Mouse (Mus musculus) right cerebral cortex, adult 18-20 months (tissue): Measurements from ENCODE around the gene Samd1.

Source experiments
- DNase-seq: peaks from one replicate; pipeline ENCODE4 v3.0.0; 2022; ENCODE audit warnings: mixed read lengths

The Samd1 gene

DNA sequence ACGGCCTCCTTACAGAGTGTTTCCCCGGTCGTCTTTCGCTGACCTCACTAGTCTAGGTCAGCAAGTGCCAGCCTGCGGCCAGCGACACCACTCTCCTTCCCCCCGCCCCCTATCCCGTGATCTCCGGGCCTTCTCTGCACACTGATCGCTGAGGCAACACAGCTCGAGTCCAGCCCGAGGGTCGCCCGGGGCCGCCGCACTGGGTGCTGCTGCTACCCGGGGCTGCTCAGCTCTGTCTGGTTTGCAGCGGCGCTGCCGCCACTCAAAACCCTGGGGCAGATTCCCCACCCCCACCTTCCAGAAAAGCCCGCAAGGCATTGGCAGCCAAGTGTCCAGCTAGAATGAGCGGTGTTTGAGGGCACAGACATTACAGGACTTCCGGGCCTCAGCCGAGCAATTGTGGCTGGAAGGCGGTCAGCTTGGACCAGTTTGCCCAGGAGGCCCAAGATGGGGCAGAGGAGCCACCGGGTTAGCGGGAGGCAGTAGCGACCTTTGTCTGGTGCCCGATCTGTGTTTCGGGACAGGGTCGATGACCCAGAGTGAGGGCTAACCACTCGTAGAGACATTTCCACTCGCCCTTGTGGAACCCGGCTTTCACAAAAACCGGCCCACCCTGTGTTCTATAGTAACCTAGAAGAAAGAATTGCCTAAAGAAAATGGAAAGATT is 15.2 kb downstream of the Samd1 start:
- DNase-seq: no peak

DNA sequence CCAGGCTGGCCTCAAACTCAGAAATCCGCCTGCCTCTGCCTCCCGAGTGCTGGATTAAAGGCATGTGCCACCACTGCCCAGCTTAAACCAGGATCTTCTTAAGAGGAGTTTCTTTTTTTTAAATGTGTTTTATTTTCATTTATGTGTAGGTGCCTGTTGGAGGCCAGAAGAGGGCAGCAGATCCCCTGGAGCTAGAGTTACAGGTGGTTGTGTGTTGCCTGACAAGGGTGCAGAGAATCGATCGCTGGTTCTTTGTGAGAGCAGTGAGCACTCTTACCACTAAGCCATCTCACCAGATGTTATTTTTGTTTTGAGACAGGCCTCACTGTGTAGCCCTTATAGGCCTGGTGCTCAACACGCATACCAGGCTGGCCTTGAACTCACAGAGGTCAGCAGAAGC is 18.4 kb downstream of the Samd1 start:
- DNase-seq: no peak

DNA sequence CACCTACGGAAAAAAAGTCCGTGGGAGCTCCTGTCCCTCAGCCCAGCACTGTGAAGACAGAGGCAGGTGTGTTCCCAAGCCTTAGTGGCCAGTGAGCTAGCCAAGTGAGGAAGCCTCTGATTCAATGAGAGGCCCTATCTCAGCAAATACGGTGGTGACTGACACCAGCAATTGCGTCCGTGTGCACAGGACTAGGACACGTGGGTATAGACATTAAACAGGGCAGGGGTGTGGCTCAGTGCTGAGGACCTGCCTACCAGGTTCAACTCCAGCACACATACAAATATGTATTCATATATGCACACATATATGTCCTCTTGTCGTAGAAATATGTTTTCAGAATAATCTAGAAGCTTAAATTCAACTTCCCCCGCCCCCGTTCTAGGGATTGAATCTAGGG is 22.3 kb downstream of the Samd1 start:
- no peak for DNase-seq

DNA sequence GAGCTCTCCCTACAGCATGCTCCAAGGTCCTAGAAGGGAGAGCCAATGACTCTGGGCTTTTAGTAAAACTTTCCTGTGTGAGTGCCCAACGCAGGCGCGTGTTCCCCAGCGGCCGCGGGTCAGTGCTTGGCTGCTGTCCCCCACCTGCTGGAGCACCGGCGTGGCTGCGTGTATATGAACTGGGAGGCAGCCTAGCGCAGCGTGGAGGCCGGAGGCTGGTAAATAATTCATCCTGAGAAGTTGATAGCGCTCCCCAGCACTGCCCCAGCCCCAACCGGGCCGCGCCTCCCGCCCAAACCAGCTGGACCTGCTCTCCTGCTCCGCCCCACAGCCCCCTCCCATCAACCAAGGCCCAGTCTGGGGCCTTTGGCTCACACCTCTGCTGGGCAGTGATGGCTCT is 23.6 kb downstream of the Samd1 start, which contains the start of gene Palm3:
Gene Palm3 (plus strand): TSS at position 376 of the 400 bp plus-strand sequence.
- no peak for DNase-seq

DNA sequence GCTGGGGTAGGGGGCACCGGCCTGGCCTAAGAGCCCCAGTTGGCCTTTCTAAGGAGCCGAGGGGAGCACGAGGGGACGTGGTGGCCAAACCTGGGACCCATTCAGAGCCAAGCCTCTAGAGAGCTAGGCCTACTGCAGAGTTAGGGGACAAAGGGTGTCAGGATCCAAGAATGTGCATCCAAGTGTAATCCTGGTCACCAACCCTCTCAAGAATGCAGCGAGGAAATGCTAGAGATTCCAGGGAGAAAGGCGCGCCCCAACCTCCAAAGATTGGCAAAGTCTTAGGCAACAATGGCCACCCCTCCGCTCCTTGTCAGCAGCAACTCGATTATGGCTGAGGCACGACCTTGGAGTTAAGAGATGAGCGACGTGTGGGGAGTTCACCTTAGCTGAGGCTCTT is 24.1 kb downstream of the Samd1 start:
- no peak for DNase-seq

DNA sequence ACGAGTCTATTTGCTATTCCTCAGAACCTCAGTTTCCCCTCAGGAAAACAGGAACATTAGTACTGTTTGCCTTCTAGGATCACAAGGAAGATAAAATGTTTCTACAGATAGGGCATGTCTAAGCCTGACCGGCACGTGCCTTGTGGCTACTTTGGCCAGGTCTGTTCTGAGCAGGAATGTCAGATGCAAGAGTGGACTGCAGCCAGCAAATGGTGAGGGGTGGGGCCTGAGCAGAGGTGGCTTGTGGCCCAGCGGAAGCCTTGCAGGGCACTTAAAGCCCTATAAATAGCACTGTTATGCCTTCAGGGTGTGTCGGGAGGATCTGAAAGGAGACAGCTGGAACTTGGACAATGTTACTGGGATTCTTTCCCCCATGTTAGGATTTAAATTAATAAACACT is 25.6 kb downstream of the Samd1 start:
- no peak for DNase-seq

DNA sequence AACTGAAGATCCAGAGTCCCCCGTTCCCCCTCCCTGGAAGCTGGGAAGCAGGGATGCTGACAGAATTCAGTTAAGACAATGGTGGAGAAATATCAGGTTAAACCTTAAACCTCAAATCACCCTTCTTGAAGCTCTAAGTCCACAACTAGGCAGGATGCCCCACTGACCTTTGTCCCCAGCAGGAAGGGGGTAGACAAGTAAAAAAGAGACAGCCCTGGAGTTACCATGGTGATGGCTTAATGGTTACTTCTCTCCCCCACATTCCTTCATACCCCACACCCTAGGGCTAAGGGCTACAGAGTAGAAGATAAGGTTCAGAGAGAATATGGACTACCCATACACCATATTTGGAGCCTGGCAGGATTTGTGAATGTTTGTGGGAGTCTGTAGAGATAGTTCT is 26.2 kb downstream of the Samd1 start:
- DNase-seq: no peak

DNA sequence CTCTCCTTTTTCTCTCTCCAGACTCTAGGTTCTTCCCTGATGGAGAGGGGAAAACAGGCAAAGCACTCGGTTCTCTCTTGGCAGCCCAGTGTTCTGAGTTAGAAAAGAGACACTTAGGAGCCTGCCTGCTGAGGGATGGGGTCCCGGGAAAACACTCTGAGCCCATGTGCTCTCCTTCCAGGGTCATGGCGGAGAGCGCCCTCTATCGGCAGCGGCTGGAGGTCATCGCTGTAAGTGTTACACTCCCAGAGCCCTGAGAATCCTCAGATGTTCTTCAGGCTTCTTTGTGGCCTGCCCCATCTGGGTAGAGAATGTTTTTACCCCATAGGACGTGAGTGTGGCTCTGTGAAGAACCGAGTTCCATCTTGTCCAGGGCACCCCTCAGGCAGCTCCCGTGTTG is 26.7 kb downstream of the Samd1 start:
- DNase-seq: no peak

DNA sequence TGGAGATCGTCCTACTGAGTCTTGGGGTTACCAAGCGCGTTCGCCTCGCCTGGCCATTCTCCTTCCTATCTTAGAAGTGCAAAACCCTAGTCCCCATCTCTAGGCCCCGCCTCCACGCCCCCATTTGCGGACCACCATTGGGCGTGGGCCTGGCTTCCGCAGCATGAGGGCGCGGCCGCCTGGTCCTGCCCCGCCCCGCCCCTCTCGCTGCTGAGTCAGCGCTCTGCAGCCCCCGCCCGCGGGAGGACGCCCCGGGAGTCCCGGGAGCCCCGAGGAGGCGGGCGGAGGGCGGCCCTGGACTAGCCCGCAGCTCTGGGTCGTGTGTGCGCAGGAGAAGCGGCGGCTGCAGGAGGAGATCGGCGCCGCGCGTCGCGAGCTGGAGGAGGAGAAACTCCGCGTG is 28.4 kb downstream of the Samd1 start:
- DNase-seq: peak; percentile 30

DNA sequence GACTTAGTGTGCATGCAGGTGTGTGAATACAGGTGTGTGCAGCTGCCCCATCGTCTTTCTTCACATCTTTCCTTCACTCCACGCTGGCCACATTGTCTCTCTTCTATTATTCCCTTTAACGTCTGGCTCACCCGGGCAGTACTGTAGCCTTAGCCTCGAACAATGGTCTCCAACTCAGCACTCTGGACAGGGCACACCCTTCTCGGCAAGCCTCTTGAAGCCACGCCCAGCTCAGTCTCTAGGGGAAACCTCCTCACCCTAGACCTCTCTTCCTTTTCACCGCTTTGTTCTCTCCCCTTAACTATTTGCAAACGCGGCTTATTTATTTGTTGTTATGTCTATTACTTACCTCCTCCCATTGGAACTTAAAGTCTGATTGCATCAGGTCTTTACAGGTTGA is 30.0 kb downstream of the Samd1 start:
- DNase-seq: no peak

DNA sequence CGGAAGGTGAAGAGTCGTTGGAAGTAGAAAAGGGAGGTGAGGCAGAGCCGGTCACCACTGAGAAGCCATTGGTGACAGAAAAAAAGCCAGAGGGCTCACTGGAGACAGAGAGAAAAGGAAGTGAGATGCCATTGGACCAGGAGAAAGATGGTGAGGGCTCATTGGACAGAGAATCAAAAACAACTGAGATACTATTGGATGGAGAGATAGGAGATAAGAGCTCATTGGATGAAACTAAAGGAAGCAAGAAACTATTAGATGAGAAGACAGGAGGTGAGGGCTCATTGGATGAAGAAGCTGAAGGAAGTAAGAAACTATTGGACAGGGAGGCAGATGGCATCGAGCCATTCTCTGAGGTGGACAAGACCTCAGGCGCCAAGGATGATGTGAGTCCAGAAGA is 31.8 kb downstream of the Samd1 start:
- no peak for DNase-seq

DNA sequence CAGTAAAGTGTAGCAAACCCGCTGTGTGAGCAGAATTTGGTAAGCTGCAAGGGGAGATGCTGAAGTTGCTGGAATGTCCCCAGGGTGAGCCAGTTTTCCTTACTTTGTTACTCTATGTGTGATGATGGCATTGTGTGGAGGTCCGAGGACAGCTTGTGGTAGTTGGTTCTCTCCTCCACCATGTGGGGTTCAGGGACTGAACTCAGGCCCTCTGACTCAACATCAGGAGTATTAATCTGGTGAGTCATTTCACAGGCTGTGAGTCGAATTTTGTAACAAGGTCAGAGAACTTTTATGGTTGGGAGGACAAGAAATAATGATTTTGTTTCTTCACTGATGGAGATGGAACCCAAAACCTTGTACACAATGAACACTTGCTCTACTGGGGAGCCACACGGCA is 35.3 kb downstream of the Samd1 start:
- DNase-seq: no peak

DNA sequence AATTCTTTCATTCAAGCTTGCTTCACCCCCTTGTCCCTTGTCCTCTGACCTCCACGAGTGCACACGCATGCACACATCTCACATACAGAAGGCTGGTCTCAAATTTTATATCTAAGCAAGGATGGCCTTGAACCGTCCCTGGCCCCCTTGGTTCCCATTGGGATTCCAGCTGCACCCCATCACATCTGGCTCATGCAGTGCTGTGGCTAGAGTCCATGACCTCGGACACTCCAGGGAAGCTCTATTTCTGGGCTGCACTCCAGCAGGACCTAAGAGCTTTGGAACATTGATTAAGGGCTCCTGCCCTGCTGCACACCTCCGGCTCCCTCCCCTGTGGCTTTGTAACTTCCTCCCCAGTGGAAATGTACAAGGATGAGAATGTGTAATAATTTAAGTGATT is 40.5 kb downstream of the Samd1 start:
- DNase-seq: no peak

DNA sequence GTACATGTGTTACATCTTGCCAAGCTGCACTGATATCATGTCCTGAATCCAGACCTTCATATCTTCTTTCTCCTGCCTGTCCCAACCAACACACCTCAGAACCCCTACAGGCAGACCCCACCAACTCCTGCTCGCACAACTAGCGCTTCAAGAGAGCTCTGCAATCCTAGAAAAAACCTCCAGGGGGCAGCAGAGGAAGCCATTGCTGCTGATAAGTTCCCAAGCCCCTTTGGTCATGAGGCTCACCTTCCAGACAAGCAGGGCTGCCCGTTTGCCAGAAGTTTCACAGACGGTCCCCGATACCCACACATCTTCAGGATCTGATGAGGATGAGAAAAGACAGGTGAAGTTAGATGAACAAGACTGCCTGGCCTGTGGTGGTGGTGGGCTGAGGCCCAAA is 41.6 kb downstream of the Samd1 start:
- DNase-seq: peak; percentile 32

DNA sequence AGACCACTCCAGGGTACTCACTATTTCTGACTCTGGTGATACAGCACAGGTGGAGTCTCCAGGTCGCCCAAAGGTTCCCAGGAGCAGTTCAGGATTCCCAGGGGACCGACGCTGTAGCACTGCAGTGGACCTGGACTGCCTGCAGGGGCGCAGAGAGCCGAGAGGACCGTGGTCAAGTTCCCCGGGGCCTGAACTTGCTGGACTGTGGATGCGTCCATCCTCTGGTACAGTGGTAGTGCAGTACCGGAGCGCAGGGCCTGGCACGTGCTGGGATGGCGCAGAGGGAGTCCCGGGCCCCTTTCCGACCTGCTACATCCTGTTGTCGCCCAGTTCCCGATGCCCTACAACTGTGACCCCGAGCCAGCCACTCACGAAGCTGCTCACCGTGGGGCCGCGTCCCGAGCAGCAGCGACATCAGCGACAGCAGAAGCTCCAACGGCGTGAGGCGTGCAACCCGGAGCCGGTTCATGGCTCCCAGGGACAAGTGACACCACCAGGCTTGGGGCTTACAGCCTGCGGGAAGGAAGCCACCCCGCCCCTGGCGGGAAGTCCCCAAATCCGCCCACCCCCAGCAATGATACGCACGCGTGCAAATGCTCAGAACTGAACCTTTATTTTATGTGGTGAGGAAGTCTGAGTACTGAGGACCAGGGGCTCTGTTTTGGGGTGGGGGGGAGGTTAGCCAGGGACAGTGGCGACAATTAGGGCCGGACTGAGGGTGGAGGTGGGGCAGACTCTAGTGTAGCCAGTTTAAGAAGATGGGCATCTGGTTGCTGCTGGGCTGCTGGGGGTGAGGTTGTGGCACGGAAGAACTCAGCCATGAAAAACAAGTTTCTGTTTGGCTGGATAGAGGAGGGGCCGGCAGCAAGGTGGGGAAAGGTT is 44.8 kb downstream of the Samd1 start, which contains the start of gene Il27ra:
Gene Il27ra (minus strand): TSS at position 524 of the 882 bp plus-strand sequence.
- peak; percentile 13 for DNase-seq

DNA sequence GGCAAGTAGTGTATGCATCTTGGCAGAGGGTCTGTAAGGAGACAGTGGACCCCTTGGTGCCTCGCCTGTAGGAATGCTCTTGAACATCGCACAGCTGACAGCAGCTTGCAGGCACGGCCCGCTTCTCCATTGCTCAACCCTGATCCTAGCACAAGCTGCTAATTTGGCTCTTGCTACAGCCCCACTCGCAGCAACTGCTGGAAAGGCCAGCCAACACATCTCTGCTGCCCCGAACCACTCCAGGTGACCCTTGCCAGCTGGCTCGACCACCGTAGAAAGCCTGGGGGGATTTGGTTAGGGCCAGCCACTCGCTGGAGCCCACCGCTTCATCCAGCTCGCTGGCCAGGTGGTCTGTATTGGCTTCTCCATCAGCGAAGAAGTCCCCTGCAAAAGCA is 45.5 kb downstream of the Samd1 start:
- no peak for DNase-seq

DNA sequence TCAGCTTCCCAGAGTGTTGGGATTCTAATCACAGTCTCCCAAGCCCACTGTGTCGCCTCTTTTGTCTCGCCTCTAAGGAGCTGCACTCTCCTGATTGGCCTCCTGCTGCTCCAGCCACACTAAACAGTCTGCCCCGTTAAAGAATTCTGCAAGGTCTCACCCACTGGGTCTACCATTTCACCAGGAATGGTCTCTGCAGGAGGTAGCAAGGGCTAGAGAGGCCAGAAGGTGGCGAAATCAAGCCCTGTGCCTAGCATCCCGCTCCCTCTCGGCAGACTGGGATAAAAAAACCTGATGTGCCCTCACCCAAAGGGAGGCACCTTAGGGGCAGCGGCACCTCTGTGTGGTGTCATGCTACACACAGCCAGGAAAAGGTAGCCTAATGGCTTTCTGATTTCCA is 46.6 kb downstream of the Samd1 start:
- no peak for DNase-seq

DNA sequence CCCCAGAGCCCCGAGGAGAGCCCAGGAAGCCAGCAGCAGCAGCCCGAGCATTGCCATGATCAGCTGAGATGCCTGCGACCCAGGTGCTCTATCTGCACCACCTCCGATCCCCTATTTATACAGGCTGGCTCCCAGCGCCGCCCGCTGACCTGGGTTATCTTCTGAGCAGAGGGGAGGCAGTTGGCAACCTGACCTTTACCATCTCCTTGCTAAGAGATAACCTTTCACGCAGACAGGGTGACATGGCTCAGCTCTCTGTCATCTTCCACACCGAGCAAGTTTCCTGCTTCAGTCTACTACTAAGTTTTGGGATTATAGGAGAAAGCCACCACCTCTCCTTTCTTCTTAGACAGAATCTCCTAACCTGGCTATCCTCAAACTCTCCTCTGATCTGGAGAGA is 47.4 kb downstream of the Samd1 start, which contains the start of gene Rln3:
Gene Rln3 (minus strand): TSS at position 101 of the 400 bp plus-strand sequence.
- no peak for DNase-seq

DNA sequence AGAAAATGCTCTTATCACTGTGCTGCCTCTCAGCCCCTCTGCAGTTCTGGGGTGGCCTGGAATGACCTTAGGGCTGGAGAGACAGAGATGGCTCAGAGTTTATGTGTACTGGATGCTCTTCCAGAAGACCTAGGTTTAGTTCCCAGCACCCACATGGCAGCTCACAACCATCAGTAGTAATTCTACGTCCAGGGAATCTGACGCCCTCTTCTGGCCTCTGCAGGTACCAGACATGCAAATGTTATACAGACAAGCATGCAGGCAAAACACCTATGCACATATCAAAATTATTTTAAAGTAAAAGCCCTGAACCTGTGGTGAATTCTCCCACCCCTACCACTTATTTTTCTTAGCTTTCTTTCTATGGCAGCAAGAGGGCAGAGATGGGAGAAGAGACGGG is 49.0 kb downstream of the Samd1 start:
- DNase-seq: no peak

DNA sequence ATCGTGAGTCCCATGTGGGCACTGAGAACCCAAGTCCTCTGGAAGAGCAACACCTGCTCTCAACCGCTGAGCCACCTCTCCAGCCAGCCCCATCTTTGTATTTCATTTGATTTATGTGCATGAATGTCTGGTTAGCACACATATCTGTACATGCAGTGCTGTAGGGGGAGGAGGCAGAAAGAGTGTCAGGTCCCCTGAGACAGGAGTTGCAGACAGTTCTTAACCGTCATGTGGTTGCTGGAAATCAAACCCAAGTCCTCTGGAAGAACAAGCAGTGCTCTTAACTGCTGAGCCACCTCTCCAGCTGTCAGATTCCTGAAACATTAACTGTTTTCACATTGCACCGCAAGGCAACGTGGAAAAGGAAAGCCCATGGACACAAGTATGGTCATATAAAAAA is 50.7 kb downstream of the Samd1 start:
- no peak for DNase-seq
